Mouse (Mus musculus) liver, embryonic 13.5 days (tissue): ENCODE measurements around the gene Rnf182. TPM values are rescaled to one million over a fixed set of nuclear protein-coding genes. Genes with fewer than 3 reads are reported as not detected.

Experiments
- ATAC-seq: fragments of 200-750 bp; cut with Nextera tagmentation; 2 replicates; pipeline ENCODE4 v1.8.0; 2017; ENCODE audit warnings: low read depth, mild to moderate bottlenecking, moderate number of reproducible peaks, moderate library complexity
- DNase-seq: peaks from one replicate; pipeline ENCODE4 v3.0.0; 2022
- H3K27ac ChIP-seq: fragments of 300-500 bp; sonication (generic); 2 replicates; pipeline ENCODE4 v1.5.1; 2015; ENCODE audit warnings: moderate library complexity, mild to moderate bottlenecking, inconsistent platforms
- H3K27me3 ChIP-seq: fragments of 300-500 bp; sonication (generic); 2 replicates; pipeline ENCODE4 v1.6.1; 2015; ENCODE audit warnings: mild to moderate bottlenecking, inconsistent platforms
- H3K36me3 ChIP-seq: fragments of 300-500 bp; sonication (generic); 2 replicates; pipeline ENCODE4 v1.6.1; 2015; ENCODE audit warnings: mild to moderate bottlenecking, inconsistent platforms
- H3K4me1 ChIP-seq: fragments of 300-500 bp; sonication (generic); replicated peaks from 2 replicates; pipeline ENCODE4 v1.6.1; 2015; ENCODE audit warnings: inconsistent platforms
- H3K4me2 ChIP-seq: fragments of 300-500 bp; sonication (generic); 2 replicates; pipeline ENCODE4 v1.6.1; 2015; ENCODE audit warnings: inconsistent platforms, mild to moderate bottlenecking, moderate library complexity
- H3K4me3 ChIP-seq: fragments of 300-500 bp; sonication (generic); replicated peaks from 2 replicates; pipeline ENCODE4 v1.5.1; 2015; ENCODE audit warnings: mild to moderate bottlenecking, inconsistent platforms
- H3K9ac ChIP-seq: fragments of 300-500 bp; sonication (generic); 2 replicates; pipeline ENCODE4 v1.6.1; 2015; ENCODE audit warnings: mild to moderate bottlenecking, inconsistent platforms
- H3K9me3 ChIP-seq: fragments of 300-500 bp; sonication (generic); replicated peaks from 2 replicates; pipeline ENCODE4 v1.6.1; 2016; ENCODE audit warnings: inconsistent platforms
- WGBS: fragments of 180-500 bp; shearing (Covaris S2); methylation state at CpG from one replicate; pipeline ENCODE4 v1.1.7; 2015; ENCODE audit not compliant: insufficient replicate concordance; 5-methylcytosine and 5-hydroxymethylcytosine counted together
- polyA plus RNA-seq: library from polyadenylated mRNA; unstranded; fragments of >200 nt; fragmentation: Nextera tagmentation; extraction: Ambion mirVana; gene quantifications from 2 replicates; pipeline ENCODE4 v1.2.1, GENCODE M21; 2015

Rnf182 gene
- polyA plus RNA-seq, 1 experiment from 2014 or later, result 0.05 TPM

DNA sequence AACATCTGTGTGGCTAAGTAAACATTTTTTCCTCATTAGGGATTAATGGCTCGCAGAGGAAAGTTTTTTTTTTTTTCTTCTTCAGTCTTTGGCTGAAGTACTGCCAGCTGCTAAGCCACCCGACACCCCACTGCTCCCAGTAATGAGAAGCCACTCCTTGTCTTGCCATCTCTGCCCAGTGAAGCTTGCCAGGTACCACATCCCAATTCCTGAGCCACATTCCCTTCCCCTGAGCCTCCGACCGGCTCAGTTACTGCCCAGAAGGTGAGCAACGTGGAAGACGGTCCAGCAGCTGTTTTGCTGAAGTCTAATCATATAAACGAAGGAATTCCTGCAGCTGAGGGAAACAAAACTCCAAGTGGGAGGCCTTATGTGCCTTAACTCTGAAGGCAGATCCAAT, 88.0 kb downstream of the Rnf182 start:
- Histone ChIP-seq H3K4me1 (no peaks in the 10 kb centered on the region), H3K27me3 (peaks cover 2% of the 10 kb centered on the region; the same call in 1 of the 2 replicates), H3K27ac (no peak overlapping the region), H3K9me3 (no peaks in the 10 kb centered on the region), H3K36me3 (no peaks in the 10 kb centered on the region), H3K4me3 (no peak overlapping the region), H3K9ac (no peak overlapping the region), H3K4me2 (no peak overlapping the region)
- ATAC-seq (no peak), DNase-seq (no peak)
- 54% methylated on average over 7 of the region's 7 CpGs for WGBS

GRCm38 (mm10) chr13:43704533-43705116, 89.1 kb downstream of the Rnf182 start:
- H3K27ac ChIP-seq, result no peak overlapping the region
- H3K4me1 ChIP-seq, result no peaks in the 10 kb centered on the region
- no peak overlapping the region for H3K9ac ChIP-seq
- ATAC-seq, result no peak
- H3K36me3 ChIP-seq, result no peaks in the 10 kb centered on the region
- H3K9me3 ChIP-seq, result no peaks in the 10 kb centered on the region
- no peak overlapping the region for H3K4me2 ChIP-seq
- H3K4me3 ChIP-seq, result no peak overlapping the region
- DNase-seq, result no peak
- WGBS, result 50% methylated on average over 7 of the region's 7 CpGs
- no peaks in the 10 kb centered on the region; the same call in 1 of the 2 replicates for H3K27me3 ChIP-seq

- no peak for DNase-seq
- Histone ChIP-seq H3K36me3 (no peaks in the 10 kb centered on the region), H3K9me3 (no peaks in the 10 kb centered on the region), H3K4me3 (no peak overlapping the region), H3K9ac (no peak overlapping the region), H3K27ac (no peak overlapping the region), H3K4me1 (no peaks in the 10 kb centered on the region), H3K27me3 (no peaks in the 10 kb centered on the region; the same call in 1 of the 2 replicates), H3K4me2 (no peak overlapping the region)
- WGBS, result 65% methylated on average over 4 of the region's 4 CpGs
- ATAC-seq, result no peak
These were observed 90.9 kb downstream of the Rnf182 start for GRCm38 (mm10) chr13:43706387-43706786.

GRCm38 (mm10) chr13:43709529-43709928, 94.0 kb downstream of the Rnf182 start:
- DNase-seq, result no peak
- Histone ChIP-seq H3K9ac (no peak overlapping the region), H3K9me3 (no peaks in the 10 kb centered on the region), H3K4me3 (no peak overlapping the region), H3K4me2 (no peak overlapping the region), H3K27me3 (no peaks in the 10 kb centered on the region; the same call in 1 of the 2 replicates), H3K4me1 (no peaks in the 10 kb centered on the region), H3K36me3 (no peaks in the 10 kb centered on the region), H3K27ac (no peak overlapping the region)
- WGBS, result 63% methylated on average over 3 of the region's 3 CpGs
- no peak for ATAC-seq

GRCm38 (mm10) chr13:43711708-43712314, 96.3 kb downstream of the Rnf182 start:
- no peak overlapping the region for H3K27ac ChIP-seq

DNA sequence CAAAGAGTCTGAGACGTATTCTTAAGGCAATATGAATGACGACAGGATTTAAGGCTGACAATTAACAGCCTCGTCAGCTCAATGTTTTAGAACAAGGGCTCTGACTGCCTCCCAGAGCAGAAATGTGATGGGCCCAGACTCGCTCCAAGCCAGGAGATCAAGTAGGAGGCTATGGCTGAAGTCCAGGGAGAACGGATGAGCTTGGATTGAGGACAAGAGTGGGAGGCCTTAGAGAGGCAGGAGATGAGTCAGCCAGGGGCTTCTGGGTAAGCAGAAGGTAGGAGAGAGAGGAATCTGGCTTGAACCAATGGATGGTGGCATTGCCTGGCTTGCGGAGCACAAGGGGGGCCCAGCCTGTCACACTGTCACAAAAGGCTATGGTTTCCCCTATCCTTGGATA, 99.2 kb downstream of the Rnf182 start:
- no peak overlapping the region for H3K4me2 ChIP-seq
- H3K36me3 ChIP-seq, result no peaks in the 10 kb centered on the region
- no peaks in the 10 kb centered on the region for H3K9me3 ChIP-seq
- no peak for ATAC-seq
- H3K27me3 ChIP-seq, result no peaks in the 10 kb centered on the region
- H3K9ac ChIP-seq, result no peak overlapping the region
- no peak for DNase-seq
- H3K4me3 ChIP-seq, result no peak overlapping the region
- WGBS, result 69% methylated on average over 6 of the region's 6 CpGs
- no peak overlapping the region for H3K27ac ChIP-seq
- peaks cover 5% of the 10 kb centered on the region for H3K4me1 ChIP-seq

More at GRCm38 (mm10) chr13:43711708-43712314, 96.3 kb downstream of the Rnf182 start:
- Histone ChIP-seq H3K4me1 (no peaks in the 10 kb centered on the region), H3K4me2 (no peak overlapping the region), H3K4me3 (no peak overlapping the region), H3K27me3 (no peaks in the 10 kb centered on the region; the same call in 1 of the 2 replicates), H3K9me3 (no peaks in the 10 kb centered on the region), H3K36me3 (no peaks in the 10 kb centered on the region), H3K9ac (no peak overlapping the region)
- WGBS, result 65% methylated on average over 7 of the region's 7 CpGs
- DNase-seq, result no peak
- no peak for ATAC-seq

GRCm38 (mm10) chr13:43715466-43715865, 100.0 kb downstream of the Rnf182 start:
- Histone ChIP-seq H3K4me2 (no peak overlapping the region), H3K4me3 (no peak overlapping the region), H3K4me1 (peaks cover 8% of the 10 kb centered on the region), H3K27me3 (no peaks in the 10 kb centered on the region), H3K27ac (no peak overlapping the region), H3K9ac (no peak overlapping the region), H3K36me3 (no peaks in the 10 kb centered on the region), H3K9me3 (no peaks in the 10 kb centered on the region)
- ATAC-seq (no peak), DNase-seq (no peak)
- 63% methylated on average over 5 of the region's 5 CpGs for WGBS

GRCm38 (mm10) chr13:43716514-43717036, 101.1 kb downstream of the Rnf182 start:
- WGBS, result 51% methylated on average over 6 of the region's 6 CpGs
- Histone ChIP-seq H3K9me3 (no peaks in the 10 kb centered on the region), H3K4me1 (peaks cover 8% of the 10 kb centered on the region), H3K27me3 (no peaks in the 10 kb centered on the region), H3K36me3 (no peaks in the 10 kb centered on the region), H3K4me2 (no peak overlapping the region), H3K4me3 (no peak overlapping the region), H3K9ac (no peak overlapping the region), H3K27ac (no peak overlapping the region)
- ATAC-seq (no peak), DNase-seq (no peak)

- no peak for ATAC-seq
- Histone ChIP-seq H3K9me3 (no peaks in the 10 kb centered on the region), H3K4me1 (peaks cover 8% of the 10 kb centered on the region), H3K9ac (no peak overlapping the region), H3K36me3 (no peaks in the 10 kb centered on the region), H3K27me3 (no peaks in the 10 kb centered on the region), H3K4me2 (no peak overlapping the region), H3K4me3 (no peak overlapping the region), H3K27ac (no peak overlapping the region)
- DNase-seq, result no peak
- 70% methylated on average over 7 of the region's 7 CpGs for WGBS
These were observed 102.7 kb downstream of the Rnf182 start for GRCm38 (mm10) chr13:43718173-43718572.

DNA sequence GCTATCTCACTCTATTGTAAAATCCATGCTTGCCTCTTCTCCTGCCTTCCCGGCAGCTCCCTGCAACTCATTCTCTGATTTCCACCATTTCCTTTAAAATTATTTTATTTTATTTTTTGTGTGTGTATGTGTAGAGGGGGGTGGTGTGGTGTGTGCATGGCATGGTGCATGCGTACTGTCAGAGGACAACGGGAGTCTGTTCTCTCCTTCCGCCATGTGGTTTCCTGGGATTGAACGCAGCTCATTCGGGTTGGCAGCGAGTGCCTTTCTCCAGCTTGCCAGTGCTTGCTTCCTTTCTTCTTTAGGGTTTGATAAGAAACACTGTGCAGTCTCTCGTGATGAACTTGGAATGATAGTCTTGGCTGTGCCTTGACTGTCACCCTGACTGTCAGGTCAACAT, 105.0 kb downstream of the Rnf182 start:
- Histone ChIP-seq H3K9ac (no peak overlapping the region), H3K4me2 (no peak overlapping the region), H3K9me3 (no peaks in the 10 kb centered on the region), H3K27ac (no peak overlapping the region), H3K36me3 (no peaks in the 10 kb centered on the region), H3K27me3 (no peaks in the 10 kb centered on the region), H3K4me3 (no peak overlapping the region), H3K4me1 (peaks cover 8% of the 10 kb centered on the region)
- no peak for DNase-seq
- no peak for ATAC-seq
- 53% methylated on average over 8 of the region's 8 CpGs for WGBS
